Mouse (Mus musculus): ENCODE data around the gene BC035044. TPM values are rescaled to one million over a fixed set of nuclear protein-coding genes. Genes with fewer than 3 reads are reported as not detected.
"Not testable (repeated sequence)": the region's sequence is repeated elsewhere in the genome, so short reads cannot be mapped to it uniquely, and the experiment has no call there.

BC035044 gene
- total RNA-seq, 4 experiments from 2014 or later = 2.0 to 2.9 (median 2.1) TPM

DNA sequence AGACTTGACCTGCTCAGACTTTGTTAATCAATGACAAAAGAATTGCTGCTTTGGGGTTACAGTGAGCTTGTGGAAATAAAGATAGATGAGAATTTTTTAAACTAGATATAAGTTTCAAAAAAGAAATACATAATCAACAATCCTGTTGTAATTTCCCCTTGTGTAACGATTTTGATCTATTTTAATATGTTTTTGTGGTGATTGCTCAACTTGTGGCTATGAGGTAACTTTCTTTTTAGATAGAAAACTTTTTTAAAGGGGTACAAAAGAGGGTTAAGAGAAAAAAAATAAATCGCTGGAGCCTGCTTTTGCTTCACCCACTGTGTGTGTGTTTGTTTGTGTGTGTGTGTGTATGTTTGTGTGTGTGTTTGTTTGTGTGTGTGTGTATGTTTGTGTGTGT is 39.8 kb downstream of the BC035044 start:
- no peak for DNase-seq (ENCODE audit: low spot score in 2 of 2)

DNA sequence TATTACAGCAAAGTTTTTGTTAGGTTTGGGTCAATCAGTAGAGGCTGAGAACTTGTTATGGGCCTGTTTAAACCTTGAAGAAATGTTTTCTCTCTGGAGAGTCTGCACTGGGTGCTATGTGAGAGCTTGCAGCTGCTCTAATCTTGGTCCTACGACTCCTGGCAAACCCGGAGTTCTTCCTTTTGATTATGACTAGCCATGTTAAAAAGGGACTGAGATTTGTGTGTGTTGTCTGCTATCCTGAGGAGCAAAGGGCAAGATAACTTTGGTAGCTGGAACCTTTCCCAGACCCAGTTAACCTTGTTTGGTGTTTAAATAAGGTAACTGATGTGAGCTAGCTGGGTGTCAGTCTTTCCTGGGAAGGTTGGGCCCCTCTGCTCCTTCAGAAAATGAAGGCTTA is 40.3 kb downstream of the BC035044 start:
- no peak for DNase-seq (ENCODE audit: low spot score in 2 of 2)

GRCm38 (mm10) chr6:128849902-128850301 is 41.0 kb downstream of the BC035044 start:
- DNase-seq (ENCODE audit: low spot score in 2 of 2) = peak in 1 of 2 experiments; percentile 51

- DNase-seq (ENCODE audit: low spot score in 2 of 2) = no peak
Measured at GRCm38 (mm10) chr6:128847401-128847800, 43.5 kb downstream of the BC035044 start.

DNA sequence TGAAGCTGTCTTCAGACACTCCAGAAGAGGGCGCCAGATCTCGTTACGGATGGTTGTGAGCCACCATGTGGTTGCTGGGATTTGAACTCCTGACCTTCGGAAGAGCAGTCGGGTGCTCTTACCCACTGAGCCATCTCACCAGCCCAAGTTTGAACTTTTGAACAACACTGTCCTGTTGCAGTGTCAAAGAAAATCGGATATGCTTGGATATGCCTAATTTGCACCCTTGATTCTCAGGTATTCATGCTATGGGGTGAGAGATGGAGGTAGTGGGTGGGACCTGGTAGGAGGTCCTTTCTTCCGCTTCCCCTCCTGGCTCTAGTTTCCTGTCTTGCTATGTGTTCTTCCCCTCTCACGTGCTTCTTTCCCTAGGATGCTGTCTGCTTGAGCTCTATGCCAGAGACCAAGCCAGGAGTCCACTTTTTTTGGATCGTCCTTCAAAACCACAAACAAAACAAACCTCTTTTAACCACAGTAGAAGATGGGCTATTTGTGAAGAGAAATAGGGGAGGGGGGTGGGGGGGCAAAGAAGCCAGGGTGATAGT is 44.9 kb downstream of the BC035044 start:
- DNase-seq (ENCODE audit: low spot score in 2 of 2) = no peak

DNA sequence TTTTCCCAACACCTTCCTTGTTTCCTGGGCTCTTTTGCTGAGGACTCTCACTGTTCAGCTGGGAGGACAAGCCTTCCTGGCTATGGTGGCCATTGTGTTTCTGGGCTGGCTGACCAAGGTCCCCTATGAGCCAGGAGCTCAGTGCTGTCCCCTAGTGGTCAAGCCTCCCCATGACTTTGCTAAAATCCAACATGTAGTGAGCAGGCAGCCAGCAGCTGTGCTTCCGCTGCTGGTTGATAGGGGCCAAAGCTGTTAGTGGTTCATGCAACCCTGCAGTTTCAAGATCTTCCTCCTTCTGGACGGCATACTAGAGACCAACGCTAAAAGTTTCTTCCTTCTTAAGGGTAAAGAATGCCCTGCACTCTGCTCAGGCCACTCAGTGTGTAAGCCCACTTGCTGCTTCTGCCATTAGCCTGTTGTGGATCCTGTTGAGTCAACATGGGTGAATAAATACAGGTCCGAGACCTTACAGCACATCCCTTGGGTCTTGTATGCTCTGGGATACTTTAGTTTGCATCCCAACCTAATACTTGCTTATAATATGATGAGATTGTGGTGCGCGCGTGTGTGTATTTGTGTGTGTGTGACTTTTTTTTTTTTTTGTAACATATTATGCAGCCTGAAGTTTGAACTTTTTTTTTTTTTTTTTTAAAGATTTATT is 45.5 kb downstream of the BC035044 start:
- DNase-seq (ENCODE audit: low spot score in 2 of 2) = peak; percentile 78 to 89

DNA sequence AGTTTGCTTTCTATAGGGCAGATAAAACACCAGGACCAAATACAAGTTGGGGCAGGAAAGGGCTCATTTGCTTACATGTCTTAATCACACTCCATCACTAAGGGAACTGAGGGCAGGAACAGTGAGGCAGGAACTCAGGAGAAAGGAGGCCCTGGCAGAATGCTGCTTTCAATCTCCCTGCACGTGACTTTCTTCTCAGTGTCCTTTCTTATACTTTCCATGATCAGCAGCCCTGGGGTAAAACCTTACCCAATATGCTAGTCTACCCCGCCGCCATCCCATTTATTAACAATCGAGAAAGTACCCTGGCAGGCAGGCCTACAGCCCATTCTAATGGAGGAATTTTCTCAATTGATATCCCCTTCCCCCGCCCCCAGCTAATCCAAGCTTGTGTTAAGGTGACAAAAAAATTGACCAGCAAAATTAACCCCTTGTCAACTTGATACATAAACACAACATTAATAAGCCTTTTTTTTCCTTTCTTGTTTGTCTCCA is 46.3 kb downstream of the BC035044 start:
- DNase-seq (ENCODE audit: low spot score in 2 of 2) = no peak

DNA sequence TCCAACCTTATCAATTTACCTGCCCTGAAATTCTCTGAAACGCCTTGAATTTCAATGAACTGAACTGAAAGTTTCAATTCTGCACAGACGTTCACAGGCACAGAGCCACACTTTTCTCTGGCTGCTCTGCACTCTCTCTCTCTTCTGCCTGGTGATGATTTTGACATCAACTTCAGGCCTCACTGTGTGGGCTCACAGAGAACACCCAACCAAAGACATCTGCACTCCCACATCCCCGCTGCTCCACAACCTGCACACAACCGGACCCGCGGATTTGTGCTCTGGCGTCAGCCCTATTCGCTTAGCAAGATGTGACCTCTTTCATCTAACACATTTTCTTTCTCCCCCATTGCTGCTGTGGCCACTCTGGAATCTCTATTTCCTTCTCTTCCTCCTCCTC is 46.8 kb downstream of the BC035044 start:
- DNase-seq (ENCODE audit: low spot score in 2 of 2) = peak in 1 of 2 experiments; percentile 28

- DNase-seq (ENCODE audit: low spot score in 2 of 2) = no peak
Measured at GRCm38 (mm10) chr6:128843479-128843992, 47.4 kb downstream of the BC035044 start.

DNA sequence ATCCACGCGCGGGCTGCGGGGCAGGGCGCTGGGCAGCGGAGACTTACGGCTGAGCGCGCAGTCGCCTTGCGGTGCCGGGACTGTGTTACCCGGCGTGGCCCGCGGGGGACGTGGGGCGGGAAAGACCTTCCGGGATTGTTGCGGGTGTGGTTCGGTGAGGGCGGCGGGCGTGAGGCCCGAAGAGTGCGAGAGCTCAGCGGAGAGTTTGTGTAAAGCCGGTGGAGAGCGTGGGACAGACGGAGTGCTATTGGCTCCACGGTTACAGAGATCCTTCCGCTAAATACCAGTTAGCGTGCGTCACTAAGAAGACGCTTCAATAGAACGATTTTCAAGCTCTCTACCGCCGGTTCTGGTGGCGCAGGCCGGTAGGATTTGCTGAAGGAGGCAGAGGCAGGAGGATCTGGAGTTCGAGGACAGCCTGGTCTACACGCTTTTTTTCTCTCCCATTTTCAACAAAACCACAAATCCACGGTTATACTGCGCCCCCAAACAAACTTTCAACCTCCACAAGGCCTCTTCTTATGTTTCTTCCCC is 47.9 kb downstream of the BC035044 start:
- DNase-seq (ENCODE audit: low spot score in 2 of 2) = peak; percentile 94 to 96

- no peak for DNase-seq (ENCODE audit: low spot score in 2 of 2)
Measured at GRCm38 (mm10) chr6:128842356-128842944, 48.5 kb downstream of the BC035044 start.

DNA sequence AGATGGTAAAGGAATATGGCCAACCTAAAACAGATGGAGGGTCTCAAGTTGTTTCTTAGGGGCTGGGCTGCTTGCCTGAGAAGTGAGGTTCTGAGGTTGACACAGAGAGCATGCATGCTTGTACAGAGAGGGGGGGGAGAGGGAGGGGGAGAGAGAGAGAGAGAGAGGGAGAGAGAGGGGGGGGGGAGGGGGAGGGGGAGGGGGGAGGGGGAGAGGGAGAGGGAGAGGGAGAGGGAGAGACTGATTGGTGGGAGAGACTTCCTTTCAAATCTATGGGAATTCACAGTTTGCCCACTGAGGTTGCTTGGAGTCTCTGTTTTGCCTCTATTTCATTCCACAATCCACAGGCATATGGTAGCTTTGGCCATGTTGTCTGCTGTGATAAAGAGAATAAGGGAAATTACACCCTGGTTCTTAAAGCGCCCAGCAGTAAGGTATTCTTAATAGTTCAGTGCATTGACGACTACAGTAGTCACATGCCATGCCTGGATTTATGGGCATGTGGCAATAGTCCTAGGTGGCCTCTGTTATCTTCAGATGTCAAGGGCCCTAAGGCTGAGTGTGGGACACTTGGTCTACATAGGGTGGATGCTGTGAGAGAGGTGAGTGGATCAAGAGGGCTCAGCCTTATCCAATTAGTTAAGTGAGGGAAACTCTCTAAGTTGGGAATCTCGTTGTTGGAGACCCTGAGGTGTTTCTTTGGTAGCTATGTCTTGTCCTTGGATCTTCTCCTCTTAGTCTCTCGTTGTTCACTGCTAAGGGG is 49.4 kb downstream of the BC035044 start:
- no peak for DNase-seq (ENCODE audit: low spot score in 2 of 2)

GRCm38 (mm10) chr6:128840669-128841068 is 50.3 kb downstream of the BC035044 start:
- DNase-seq (ENCODE audit: low spot score in 2 of 2) = not testable (repeated sequence)

DNA sequence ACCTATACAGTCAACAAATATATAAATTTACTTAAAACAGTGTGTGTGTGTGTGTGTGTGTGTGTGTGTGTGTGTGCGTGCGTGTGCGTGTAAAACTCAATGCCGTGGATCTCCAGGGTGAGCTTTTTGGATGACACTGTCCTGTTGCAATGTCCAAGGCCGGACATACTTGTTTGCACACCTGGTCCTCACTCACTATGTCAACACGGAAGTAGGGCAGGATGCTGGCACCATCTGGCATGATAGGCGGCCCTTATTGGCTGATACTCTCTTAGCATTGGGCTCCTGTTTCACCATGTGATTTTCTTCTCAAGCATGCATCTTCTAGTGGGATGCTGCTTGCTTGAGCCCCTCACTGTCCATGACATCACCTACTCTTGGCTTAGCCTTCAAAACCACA is 51.0 kb downstream of the BC035044 start:
- no peak for DNase-seq (ENCODE audit: low spot score in 2 of 2)

- DNase-seq (ENCODE audit: low spot score in 2 of 2) = peak; percentile 72 to 73
Measured at GRCm38 (mm10) chr6:128839266-128839771, 51.6 kb downstream of the BC035044 start.

- peak; percentile 86 to 95 for DNase-seq (ENCODE audit: low spot score in 2 of 2)
Measured at GRCm38 (mm10) chr6:128838342-128839265, 52.3 kb downstream of the BC035044 start.

GRCm38 (mm10) chr6:128837454-128838341 is 53.2 kb downstream of the BC035044 start:
- no peak for DNase-seq (ENCODE audit: low spot score in 2 of 2)

GRCm38 (mm10) chr6:128836955-128837334 is 54.0 kb downstream of the BC035044 start:
- DNase-seq (ENCODE audit: low spot score in 2 of 2) = no peak

Data from layer of hippocampus, adult 8-10 months (tissue).